Mouse (Mus musculus) embryonic fibroblast, embryonic 13.5 days (primary cell): ENCODE results near the gene H60b.

Source experiments
- CTCF ChIP-seq: IDR thresholded peaks from 2 replicates; pipeline ENCODE4 v1.5.1; 2011; ENCODE audit warnings: mild to moderate bottlenecking, control low read depth, low read length, moderate library complexity, borderline replicate concordance; ENCODE audit not compliant: insufficient read depth
- POLR2A ChIP-seq: IDR thresholded peaks from 2 replicates; pipeline ENCODE4 v1.6.1; 2011; ENCODE audit warnings: low read depth, mild to moderate bottlenecking, control low read depth, low read length, moderate library complexity

DNA sequence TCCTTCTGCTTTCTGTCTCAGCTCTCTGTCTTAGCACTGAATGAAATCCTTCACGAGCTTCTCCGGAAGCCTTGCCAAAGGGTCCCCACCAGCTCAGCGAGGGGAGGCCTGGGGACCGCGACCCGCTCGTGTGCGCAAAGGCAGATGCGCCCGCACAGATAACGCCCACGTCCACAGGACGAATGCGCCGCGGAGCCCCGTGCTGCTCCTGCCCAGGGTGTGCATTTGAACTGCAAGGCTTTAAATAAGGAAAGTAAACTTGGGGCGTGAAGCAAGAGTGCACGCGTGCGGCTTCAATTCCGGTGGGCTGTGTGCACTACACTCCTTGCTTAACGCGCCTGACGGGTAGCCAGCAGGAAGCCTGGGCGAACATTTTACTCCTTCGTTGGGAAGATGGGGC lies 7.8 kb upstream of the H60b start:
- TF ChIP-seq CTCF (no peak), POLR2A (no peak)
